Mouse (Mus musculus) MEL (cell line): ENCODE data around the gene Vwf.

Source experiments
- GATA1 ChIP-seq: IDR thresholded peaks from 2 replicates; pipeline ENCODE4 v1.6.1; 2011; ENCODE audit warnings: low read depth, low read length, improper control_type of control experiment
- MAX ChIP-seq: IDR thresholded peaks from 2 replicates; pipeline ENCODE4 v1.6.1; 2011; ENCODE audit warnings: low read length, improper control_type of control experiment
- NRF1 ChIP-seq: IDR thresholded peaks from 2 replicates; pipeline ENCODE4 v1.6.1; 2014; ENCODE audit warnings: low read depth, mild to moderate bottlenecking, inconsistent platforms, low read length, improper control_type of control experiment, moderate library complexity; ENCODE audit not compliant: poor library complexity, insufficient read depth, severe bottlenecking
- POLR2A ChIP-seq, 2 experiments: IDR thresholded peaks; 2 replicates each; pipeline ENCODE4 v1.6.1; 2011 to 2012; ENCODE audit warnings: low read length in 2 of 2, mild to moderate bottlenecking in 2 of 2, control low read depth in 1 of 2, improper control_type of control experiment in 1 of 2, low read depth in 1 of 2, moderate library complexity in 1 of 2; ENCODE audit not compliant: control insufficient read depth in 1 of 2, insufficient read depth in 1 of 2, poor library complexity in 1 of 2
- POLR2AphosphoS2 ChIP-seq: IDR thresholded peaks from 2 replicates; pipeline ENCODE4 v1.6.1; 2011; ENCODE audit warnings: low read length, improper control_type of control experiment
- RCOR1 ChIP-seq: IDR thresholded peaks from 2 replicates; pipeline ENCODE4 v1.6.1; 2012; ENCODE audit warnings: low read depth, mild to moderate bottlenecking, inconsistent platforms, low read length, improper control_type of control experiment
- SIN3A ChIP-seq: IDR thresholded peaks from 2 replicates; pipeline ENCODE4 v1.6.1; 2012; ENCODE audit warnings: low read length, improper control_type of control experiment, inconsistent platforms
- USF1 ChIP-seq: IDR thresholded peaks from 2 replicates; pipeline ENCODE4 v1.6.1; 2014; ENCODE audit warnings: low read depth, mild to moderate bottlenecking, inconsistent platforms, low read length, improper control_type of control experiment, moderate library complexity
- ZKSCAN1 ChIP-seq: IDR thresholded peaks from 2 replicates; pipeline ENCODE4 v1.6.1; 2012; ENCODE audit warnings: low read depth, mild to moderate bottlenecking, inconsistent platforms, low read length, improper control_type of control experiment, moderate library complexity

DNA sequence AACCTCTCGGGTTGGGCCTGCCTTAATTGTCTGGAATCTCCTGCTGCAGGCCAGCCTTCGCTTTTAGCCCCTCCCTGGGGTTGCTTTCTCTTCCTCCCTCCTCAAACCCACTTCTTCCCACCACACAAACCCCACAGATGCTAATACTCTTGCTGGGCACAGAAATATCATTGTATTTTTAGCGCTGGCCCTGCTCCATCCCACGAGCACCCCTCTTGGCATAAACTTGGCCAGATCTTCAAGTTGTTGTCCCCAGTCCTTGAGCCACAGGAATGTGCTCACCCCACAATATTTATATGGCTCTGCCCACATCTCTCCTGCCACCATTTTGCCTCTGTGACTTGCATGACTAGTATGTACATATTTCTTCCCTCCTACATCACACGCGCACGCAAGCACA lies 35.4 kb upstream of the Vwf start:
- no peak for TF ChIP-seq GATA1
- TF ChIP-seq POLR2AphosphoS2: no peak
- TF ChIP-seq SIN3A: no peak
- no peak for TF ChIP-seq ZKSCAN1
- TF ChIP-seq NRF1: no peak
- TF ChIP-seq POLR2A (IDR thresholded peaks at IDR 0.05; ENCODE audit: control insufficient read depth in 1 of 2, insufficient read depth in 1 of 2, low read depth in 1 of 2, low read length in 2 of 2, poor library complexity in 1 of 2): no peak
- no peak for TF ChIP-seq USF1
- TF ChIP-seq MAX: no peak
- no peak for TF ChIP-seq RCOR1
